8 mouse cellular contexts compared by ENCODE assay signal in the genomic region with DNA sequence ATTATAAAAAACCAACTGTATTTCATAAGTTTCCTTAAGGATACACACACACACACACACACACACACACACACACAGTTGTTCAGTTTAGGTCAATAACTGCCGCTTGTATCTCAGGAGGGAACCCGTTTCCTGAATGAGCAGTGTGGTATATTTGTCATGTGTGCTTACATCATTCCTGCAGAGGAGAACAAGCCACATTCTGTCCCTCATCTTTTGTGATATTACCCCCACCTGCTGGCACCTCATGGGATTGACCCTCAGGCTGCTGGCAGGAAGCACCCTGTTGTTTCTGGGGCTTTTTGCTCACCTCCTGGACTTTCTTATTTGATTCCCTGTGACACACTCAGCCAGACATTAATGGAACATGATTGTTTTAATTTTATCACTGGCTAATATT.
A peak's percentile ranks its signal among the peaks of the same experiment; 100 is the strongest.
DNase-seq lines count a peak whose midpoint lies in the region; ATAC-seq and TF ChIP-seq lines count a peak whose summit lies in the region.

No protein-coding gene starts in this region.

- H3K27me3 ChIP-seq in forebrain, postnatal 0 days (ENCODE audit: insufficient read depth, low read length) = no peaks in the 10 kb centered on the region
- no peaks in the 10 kb centered on the region for H3K27me3 ChIP-seq in hindbrain, embryonic 13.5 days
- no peaks in the 10 kb centered on the region for H3K27me3 ChIP-seq in lung, embryonic 16.5 days (ENCODE audit: control insufficient read depth, insufficient read depth, low read depth, low read length)

- peak; percentile 86 for ATAC-seq in forebrain, postnatal 0 days
- ATAC-seq in hindbrain, embryonic 13.5 days (ENCODE audit: low FRiP score) = peak; percentile 75
- ATAC-seq in lung, embryonic 16.5 days (ENCODE audit: low read depth) = peak; percentile 65

- H3K4me3 ChIP-seq in forebrain, postnatal 0 days (ENCODE audit: low read depth, low read length) = no peak overlapping the region
- no peak overlapping the region for H3K4me3 ChIP-seq in hindbrain, embryonic 13.5 days
- H3K4me3 ChIP-seq in lung, embryonic 16.5 days (ENCODE audit: low read length) = no peak overlapping the region

- H3K36me3 ChIP-seq in forebrain, postnatal 0 days (ENCODE audit: insufficient read depth) = no peaks in the 10 kb centered on the region
- H3K36me3 ChIP-seq in hindbrain, embryonic 13.5 days = no peaks in the 10 kb centered on the region
- H3K36me3 ChIP-seq in lung, embryonic 16.5 days (ENCODE audit: control insufficient read depth, insufficient read depth, low read length) = no peaks in the 10 kb centered on the region

- WGBS in forebrain, postnatal 0 days = 15% methylated on average over 2 of the region's 2 CpGs
- WGBS in hindbrain, embryonic 13.5 days = 17% methylated on average over 2 of the region's 2 CpGs
- 0% methylated on average over 2 of the region's 2 CpGs for WGBS in lung, embryonic 16.5 days

- no peaks in the 10 kb centered on the region for H3K9me3 ChIP-seq in forebrain, postnatal 0 days (ENCODE audit: low read length)
- H3K9me3 ChIP-seq in hindbrain, embryonic 13.5 days = no peaks in the 10 kb centered on the region
- no peaks in the 10 kb centered on the region for H3K9me3 ChIP-seq in lung, embryonic 16.5 days (ENCODE audit: control insufficient read depth, low read length)

- no peak overlapping the region for H3K9ac ChIP-seq in forebrain, postnatal 0 days
- no peak overlapping the region for H3K9ac ChIP-seq in hindbrain, embryonic 13.5 days
- no peak overlapping the region for H3K9ac ChIP-seq in lung, embryonic 16.5 days (ENCODE audit: low read length)

- H3K4me1 ChIP-seq in forebrain, postnatal 0 days (ENCODE audit: insufficient read depth) = no peaks in the 10 kb centered on the region
- no peaks in the 10 kb centered on the region for H3K4me1 ChIP-seq in hindbrain, embryonic 13.5 days (replicated peaks)
- H3K4me1 ChIP-seq in lung, embryonic 16.5 days (replicated peaks; ENCODE audit: control insufficient read depth, insufficient read depth, low read length) = no peaks in the 10 kb centered on the region

- H3K4me2 ChIP-seq in forebrain, postnatal 0 days (ENCODE audit: low read depth) = no peak overlapping the region
- H3K4me2 ChIP-seq in hindbrain, embryonic 13.5 days = no peak overlapping the region
- H3K4me2 ChIP-seq in lung, embryonic 16.5 days (ENCODE audit: low read depth, low read length) = no peak overlapping the region

- TF ChIP-seq CTCF in forebrain, postnatal 0 days (IDR thresholded peaks at IDR 0.05; ENCODE audit: low read depth) = peak; percentile 68

- peak; percentile 55 for DNase-seq in ES-CJ7 (ENCODE audit: low read depth, low spot score)
- DNase-seq in c-Kit-positive CD71-negative TER-119-negative erythroid progenitor cells, embryonic 14.5 days (ENCODE audit: low read depth) = peak; percentile 84
- peak; percentile 66 for DNase-seq in forebrain, postnatal 0 days
- peak; percentile 78 to 80 for DNase-seq in layer of hippocampus, postnatal 10 days (ENCODE audit: low spot score in 2 of 2)
- DNase-seq in ovary, postnatal 14 days (ENCODE audit: low spot score) = peak; percentile 58
- DNase-seq in thymus, postnatal 36 days = peak; percentile 62 to 67

- no peak overlapping the region for H3K27ac ChIP-seq in forebrain, postnatal 0 days (ENCODE audit: low read depth, low read length)
- no peak overlapping the region for H3K27ac ChIP-seq in hindbrain, embryonic 13.5 days
- no peak overlapping the region for H3K27ac ChIP-seq in lung, embryonic 16.5 days (ENCODE audit: low read length)
